Mouse (Mus musculus): ENCODE measurements around the gene Scaf4.
"Not testable (repeated sequence)": the region's sequence is repeated elsewhere in the genome, so short reads cannot be mapped to it uniquely, and the experiment has no call there.

- TF ChIP-seq GATA1 (IDR thresholded peaks at IDR 0.05; ENCODE audit: borderline replicate concordance, low read length); FLI1 (IDR thresholded peaks at IDR 0.05; ENCODE audit: low read length): not testable (repeated sequence)
Observed at GRCm38 (mm10) chr16:90219445-90219844, 64.9 kb downstream of the Scaf4 start.

Measured in megakaryocyte, embryonic 14.5 days (primary cell).